ENCODE assay signal across 18 mouse cellular contexts in the genomic region with DNA sequence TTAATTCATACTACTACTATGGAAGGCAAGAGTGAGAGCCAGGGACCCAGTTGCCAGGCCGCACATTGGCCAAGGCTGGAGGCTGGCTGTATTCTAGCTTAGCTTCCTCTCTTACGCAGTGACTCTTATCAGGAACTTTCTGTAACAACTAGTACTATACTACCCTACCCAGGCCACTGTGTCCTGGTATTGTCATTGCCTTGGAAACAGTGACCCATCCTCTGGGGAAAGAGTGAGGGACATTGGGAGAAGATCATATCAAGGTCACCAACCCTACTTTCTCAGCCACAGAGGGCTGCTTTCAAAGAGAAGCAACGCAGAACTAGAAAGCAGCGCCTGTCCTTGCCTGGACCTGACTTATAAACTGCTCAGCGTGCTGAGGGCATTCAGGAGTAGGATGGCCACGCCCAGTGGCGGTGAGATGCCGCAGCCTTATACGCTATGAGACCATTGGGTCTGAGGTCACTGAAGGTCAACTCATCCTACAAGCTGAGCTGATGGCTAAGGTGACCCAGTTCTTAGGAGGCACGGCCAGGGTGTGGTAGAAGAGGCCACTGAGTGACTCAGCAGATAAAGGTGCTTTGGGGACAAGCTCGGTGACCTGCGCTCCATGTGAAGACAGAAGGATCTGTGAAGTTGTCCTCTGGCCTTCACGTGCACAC.
DNase-seq lines count a peak whose midpoint lies in the region; ATAC-seq and TF ChIP-seq lines count a peak whose summit lies in the region.
"Had no signal": no experiment of that assay in that cellular context is flagged by ENCODE, and none has a peak within 500 bp of the region (broad histone marks: within the 10 kb centered on the region; RNA-seq: fewer than 3 reads in every experiment).

No protein-coding gene starts in this region.

- H3K79me2 ChIP-seq in MEL (ENCODE audit: control insufficient read depth, insufficient read depth, low read length, poor library complexity), result peaks cover 7% of the 10 kb centered on the region

- no peak for TF ChIP-seq EP300 in MEL (IDR thresholded peaks at IDR 0.05; ENCODE audit: low read depth in 1 of 2, low read length in 2 of 2)
- no peak for TF ChIP-seq EP300 in liver, postnatal 0 days (IDR thresholded peaks at IDR 0.05; ENCODE audit: low read depth)

- no peak for TF ChIP-seq CTCF in intestine, postnatal 0 days (IDR thresholded peaks at IDR 0.05; ENCODE audit: low read depth)
- TF ChIP-seq CTCF in E14TG2a.4 (conservative IDR thresholded peaks at IDR 0.05; ENCODE audit: low read length), result no peak
- TF ChIP-seq CTCF in MEL (IDR thresholded peaks at IDR 0.05 in 2 of 3, conservative IDR thresholded peaks at IDR 0.05 in 1 of 3; ENCODE audit: control insufficient read depth in 1 of 3, insufficient read depth in 1 of 3, low read depth in 2 of 3, low read length in 3 of 3, poor library complexity in 1 of 3, severe bottlenecking in 1 of 3), result no peak
- no peak for TF ChIP-seq CTCF in liver, postnatal 0 days (IDR thresholded peaks at IDR 0.05; ENCODE audit: low read depth)

- H3K27me3 ChIP-seq in intestine, postnatal 0 days (replicated peaks; ENCODE audit: control insufficient read depth, insufficient read depth, low read length), result no peaks in the 10 kb centered on the region
- H3K27me3 ChIP-seq in intestine, embryonic 15.5 days (replicated peaks), result no peaks in the 10 kb centered on the region
- H3K27me3 ChIP-seq in E14TG2a.4 (ENCODE audit: insufficient read depth, low read length) (peaks cover 7% of the 10 kb centered on the region; the same call in 1 of the 2 replicates), MEL (ENCODE audit: control insufficient read depth in 1 of 2, insufficient read depth in 2 of 2, low read length in 2 of 2) (no peaks in the 10 kb centered on the region)
- H3K27me3 ChIP-seq in liver, postnatal 0 days (ENCODE audit: insufficient read depth, low read length), result no peaks in the 10 kb centered on the region
- H3K27me3 ChIP-seq: limb, embryonic 15.5 days had no signal

- TF ChIP-seq POLR2A in MEL (IDR thresholded peaks at IDR 0.05; ENCODE audit: control insufficient read depth in 1 of 2, insufficient read depth in 1 of 2, low read depth in 1 of 2, low read length in 2 of 2, poor library complexity in 1 of 2), result no peak; a peak in 1 of 4 replicates

- peak; percentile 61 for DNase-seq in MEL (ENCODE audit: low read depth, low spot score)
- DNase-seq in liver, postnatal 0 days, result no peak
- DNase-seq in lung, postnatal 25 days (ENCODE audit: low spot score), result no peak
- no peak for DNase-seq in cerebellum, adult 18-20 months
- DNase-seq: forebrain, postnatal 0 days; heart, adult 11 months; heart, postnatal 10 days; kidney, adult 11 months; layer of hippocampus, postnatal 36 days; right cerebral cortex, postnatal 4 days had no signal

- H3K4me3 ChIP-seq in intestine, postnatal 0 days (ENCODE audit: low read depth, low read length), result no peak overlapping the region
- H3K4me3 ChIP-seq in intestine, embryonic 15.5 days (replicated peaks), result no peak overlapping the region
- H3K4me3 ChIP-seq in E14TG2a.4 (replicated peaks; ENCODE audit: low read length) (0 out of 2 replicates have a peak overlapping the region, but pooled peaks have one; percentile 7), MEL (ENCODE audit: control insufficient read depth in 1 of 2, insufficient read depth in 1 of 2, low read depth in 2 of 2, low read length in 2 of 2) (no peak overlapping the region)
- H3K4me3 ChIP-seq in liver, postnatal 0 days (ENCODE audit: low read depth, low read length), result no peak overlapping the region
- H3K4me3 ChIP-seq: hindbrain, embryonic 13.5 days; limb, embryonic 15.5 days; midbrain, embryonic 12.5 days had no signal

- H3K4me1 ChIP-seq in intestine, postnatal 0 days (replicated peaks; ENCODE audit: control insufficient read depth, insufficient read depth, low read length), result no peaks in the 10 kb centered on the region
- H3K4me1 ChIP-seq in intestine, embryonic 15.5 days (replicated peaks), result peaks cover 25% of the 10 kb centered on the region
- peaks cover 73% of the 10 kb centered on the region for H3K4me1 ChIP-seq in E14TG2a.4 (replicated peaks; ENCODE audit: low read depth, low read length)
- H3K4me1 ChIP-seq in MEL (ENCODE audit: control insufficient read depth in 1 of 2, insufficient read depth in 2 of 2, low read length in 2 of 2), result peaks cover 19 to 64% of the 10 kb centered on the region in 2 experiments
- peaks cover 35% of the 10 kb centered on the region for H3K4me1 ChIP-seq in liver, postnatal 0 days (ENCODE audit: insufficient read depth)

- H3K9me3 ChIP-seq in intestine, postnatal 0 days (ENCODE audit: control insufficient read depth), result no peaks in the 10 kb centered on the region
- H3K9me3 ChIP-seq in intestine, embryonic 15.5 days, result no peaks in the 10 kb centered on the region
- H3K9me3 ChIP-seq in E14TG2a.4 (ENCODE audit: low read length) (no peaks in the 10 kb centered on the region), MEL (replicated peaks; ENCODE audit: insufficient read depth, low read length) (no peaks in the 10 kb centered on the region)
- H3K9me3 ChIP-seq in liver, postnatal 0 days (ENCODE audit: low read length), result no peaks in the 10 kb centered on the region
- H3K9me3 ChIP-seq: hindbrain, embryonic 13.5 days; limb, embryonic 15.5 days; midbrain, embryonic 12.5 days had no signal

- TF ChIP-seq RAD21 in MEL (IDR thresholded peaks at IDR 0.05; ENCODE audit: low read depth, low read length), result no peak

- 74% methylated on average over 13 of the region's 13 CpGs for WGBS in intestine, postnatal 0 days
- 86% methylated on average over 13 of the region's 13 CpGs for WGBS in intestine, embryonic 15.5 days
- whole genome bisulfite sequencing in liver, postnatal 0 days (ENCODE audit: insufficient replicate concordance), result 63% methylated on average over 13 of the region's 13 CpGs

- no peak overlapping the region for H3K9ac ChIP-seq in intestine, postnatal 0 days (ENCODE audit: low read depth, low read length)
- H3K9ac ChIP-seq in intestine, embryonic 15.5 days, result no peak overlapping the region
- 0 out of 2 replicates have a peak overlapping the region, but pooled peaks have one; percentile 3 for H3K9ac ChIP-seq in MEL (ENCODE audit: control insufficient read depth, low read depth, low read length, poor library complexity, severe bottlenecking)
- H3K9ac ChIP-seq in liver, postnatal 0 days (replicated peaks), result no peak overlapping the region
- H3K9ac ChIP-seq: forebrain, postnatal 0 days; hindbrain, embryonic 13.5 days; limb, embryonic 15.5 days; midbrain, embryonic 12.5 days had no signal

- no peak overlapping the region for H3K4me2 ChIP-seq in intestine, postnatal 0 days (replicated peaks; ENCODE audit: low read depth)
- no peak overlapping the region for H3K4me2 ChIP-seq in intestine, embryonic 15.5 days (replicated peaks)
- 0 out of 2 replicates have a peak overlapping the region, but pooled peaks have one; percentile 9 for H3K4me2 ChIP-seq in liver, postnatal 0 days (ENCODE audit: low read depth, low read length)
- H3K4me2 ChIP-seq: hindbrain, embryonic 13.5 days; limb, embryonic 15.5 days; midbrain, embryonic 12.5 days had no signal

- no peak overlapping the region for H3K27ac ChIP-seq in intestine, postnatal 0 days (ENCODE audit: low read depth, low read length)
- no peak overlapping the region for H3K27ac ChIP-seq in intestine, embryonic 15.5 days
- H3K27ac ChIP-seq in MEL (ENCODE audit: control insufficient read depth, low read depth, low read length), result peak overlapping the region; percentile 39
- no peak overlapping the region; the same call in 1 of the 2 replicates for H3K27ac ChIP-seq in liver, postnatal 0 days (ENCODE audit: low read depth)
- H3K27ac ChIP-seq: hindbrain, embryonic 13.5 days; kidney, postnatal 0 days; limb, embryonic 15.5 days; midbrain, embryonic 12.5 days had no signal

- ATAC-seq in intestine, postnatal 0 days, result peak; percentile 12; the same call in 1 of the 2 replicates
- no peak for ATAC-seq in intestine, embryonic 15.5 days
- no peak for ATAC-seq in liver, postnatal 0 days
- ATAC-seq: activated CD4-positive, CD25-positive, alpha-beta regulatory T cell, adult 4 months had no signal

- H3K36me3 ChIP-seq in intestine, postnatal 0 days (ENCODE audit: control insufficient read depth, insufficient read depth), result no peaks in the 10 kb centered on the region
- H3K36me3 ChIP-seq in intestine, embryonic 15.5 days, result no peaks in the 10 kb centered on the region
- H3K36me3 ChIP-seq in E14TG2a.4 (ENCODE audit: insufficient read depth, low read length), result no peaks in the 10 kb centered on the region
- peaks cover 0 to 27% of the 10 kb centered on the region in 2 experiments; a peak in 2 of 4 replicates for H3K36me3 ChIP-seq in MEL (ENCODE audit: control insufficient read depth in 1 of 2, insufficient read depth in 2 of 2, low read length in 2 of 2)
- H3K36me3 ChIP-seq in liver, postnatal 0 days (replicated peaks; ENCODE audit: insufficient read depth, low read length), result no peaks in the 10 kb centered on the region
- H3K36me3 ChIP-seq: hindbrain, embryonic 13.5 days; limb, embryonic 15.5 days; midbrain, embryonic 12.5 days had no signal

TF ChIP-seq in MEL, 35 proteins besides CTCF, POLR2A, EP300 and RAD21:
- TF ChIP-seq ZNF384 (IDR thresholded peaks at IDR 0.05; ENCODE audit: low read depth, low read length), result no peak
- TF ChIP-seq MEF2A (IDR thresholded peaks at IDR 0.05; ENCODE audit: extremely low read depth, insufficient replicate concordance, low read depth, low read length, poor library complexity, severe bottlenecking), result no peak
- TF ChIP-seq BHLHE40 (IDR thresholded peaks at IDR 0.05; ENCODE audit: borderline replicate concordance, low read depth, low read length), result no peak
- no peak for TF ChIP-seq TAL1 (IDR thresholded peaks at IDR 0.05; ENCODE audit: low read length)
- no peak for TF ChIP-seq ETS1 (IDR thresholded peaks at IDR 0.05; ENCODE audit: low read depth, low read length)
- peak; percentile 55; the same call in 1 of the 2 replicates for TF ChIP-seq GATA1 (IDR thresholded peaks at IDR 0.05; ENCODE audit: low read depth, low read length)
- no peak for TF ChIP-seq NELFE (IDR thresholded peaks at IDR 0.05; ENCODE audit: low read depth, low read length)
- no peak for TF ChIP-seq CHD1 (IDR thresholded peaks at IDR 0.05; ENCODE audit: low read depth, low read length)
TF ChIP-seq in MEL: peak in this region for 1.
